Mouse (Mus musculus): Measurements from ENCODE around the gene Fam53b. TPM values are rescaled to one million over a fixed set of nuclear protein-coding genes. Genes with fewer than 3 reads are reported as not detected.

Fam53b gene
- polyA plus RNA-seq, 1 experiment = 22.1 TPM

DNA sequence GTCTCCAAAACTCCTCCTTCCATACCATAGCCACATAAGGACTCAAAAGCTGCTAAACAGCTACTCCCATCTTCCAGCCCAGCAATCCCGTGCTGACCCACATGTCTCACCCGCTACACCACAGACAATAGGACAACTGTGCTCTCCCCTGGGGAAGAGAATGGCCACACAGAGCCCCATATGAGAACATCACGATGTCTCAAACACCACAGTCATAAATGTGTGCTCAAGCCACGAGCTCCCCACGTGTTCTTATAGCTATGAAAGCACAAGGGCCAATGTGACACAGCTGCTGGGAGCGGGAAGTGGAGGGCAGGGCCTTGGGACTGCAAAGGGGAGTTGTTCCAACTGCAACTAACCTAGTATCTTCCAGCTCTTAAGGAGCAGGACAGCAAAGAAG, 20.2 kb downstream of the Fam53b start:
- no peak overlapping the region for H3K4me3 ChIP-seq (replicated peaks)
- TF ChIP-seq FLI1 (IDR thresholded peaks at IDR 0.05; ENCODE audit: low read length) (no peak), GATA1 (IDR thresholded peaks at IDR 0.05; ENCODE audit: borderline replicate concordance, low read length) (no peak)
- no peaks in the 10 kb centered on the region for H3K9me3 ChIP-seq
- peaks cover 88% of the 10 kb centered on the region for H3K36me3 ChIP-seq (replicated peaks; ENCODE audit: low read length)
- peaks cover 95% of the 10 kb centered on the region for H3K4me1 ChIP-seq
- H3K27me3 ChIP-seq (replicated peaks) = no peaks in the 10 kb centered on the region

DNA sequence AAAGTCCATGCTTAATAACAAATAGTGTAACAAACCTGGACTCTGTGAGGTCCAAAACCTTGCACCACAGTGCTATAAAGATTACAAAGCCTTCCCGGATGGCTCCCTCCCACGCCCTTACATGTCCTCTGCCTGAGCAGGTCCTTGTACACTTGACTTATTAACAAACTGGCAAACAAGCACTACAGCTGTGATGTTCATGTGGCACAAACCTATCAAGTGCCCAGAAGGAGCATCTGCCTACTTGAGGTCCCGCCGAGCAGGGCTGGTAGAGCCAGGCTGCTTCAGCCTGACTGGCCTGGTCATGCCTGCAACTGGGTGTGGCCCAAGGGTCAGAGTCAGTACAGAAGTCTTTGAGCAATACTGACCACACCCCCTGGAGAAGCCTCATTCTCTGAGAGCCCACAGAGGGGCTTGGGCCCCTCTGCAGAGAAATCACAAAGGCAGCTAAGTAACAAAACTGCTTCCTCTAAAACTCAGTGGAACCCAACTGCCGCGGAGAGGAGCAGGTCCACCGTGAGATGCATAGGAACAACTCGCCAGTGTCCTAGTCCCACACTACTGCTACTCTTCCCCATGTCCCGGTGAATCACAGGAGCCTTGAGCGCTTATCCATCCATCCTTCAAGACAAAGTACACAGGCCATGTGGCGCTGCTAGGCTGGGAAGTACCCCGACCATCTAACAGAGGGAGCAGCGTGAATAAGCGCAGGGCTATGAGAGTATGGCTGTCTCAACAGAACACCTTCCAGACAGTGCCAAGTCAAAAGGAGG, 23.1 kb downstream of the Fam53b start:
- peaks cover 99% of the 10 kb centered on the region for H3K4me1 ChIP-seq
- no peaks in the 10 kb centered on the region for H3K27me3 ChIP-seq (replicated peaks)
- H3K9me3 ChIP-seq = no peaks in the 10 kb centered on the region
- H3K4me3 ChIP-seq (replicated peaks) = peak overlapping the region; percentile 40
- H3K36me3 ChIP-seq (replicated peaks; ENCODE audit: low read length) = peaks cover 74% of the 10 kb centered on the region
- no peak for TF ChIP-seq FLI1 (IDR thresholded peaks at IDR 0.05; ENCODE audit: low read length)
- no peak for TF ChIP-seq GATA1 (IDR thresholded peaks at IDR 0.05; ENCODE audit: borderline replicate concordance, low read length)

DNA sequence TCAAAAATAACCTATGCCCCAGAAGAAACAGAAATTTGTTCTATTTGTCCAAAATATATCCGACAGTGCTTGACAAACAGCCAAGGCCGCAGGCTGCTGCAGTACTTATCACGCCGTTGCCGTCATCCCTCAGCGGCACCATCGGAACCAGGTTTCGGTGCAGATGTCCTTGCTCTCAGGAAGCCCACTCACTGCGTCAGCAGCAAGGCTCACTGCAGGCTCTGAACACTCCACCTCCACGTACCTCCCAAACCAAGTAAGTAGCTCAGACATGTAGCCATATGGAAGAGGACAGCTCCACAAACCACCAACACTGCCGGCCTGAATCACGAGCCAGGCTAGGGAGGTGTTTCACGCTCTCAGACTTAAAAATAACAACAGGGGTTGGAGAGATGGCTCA, 24.9 kb downstream of the Fam53b start:
- no peak for TF ChIP-seq GATA1 (IDR thresholded peaks at IDR 0.05; ENCODE audit: borderline replicate concordance, low read length)
- no peak for TF ChIP-seq FLI1 (IDR thresholded peaks at IDR 0.05; ENCODE audit: low read length)
- Histone ChIP-seq H3K4me3 (replicated peaks) (no peak overlapping the region), H3K27me3 (replicated peaks) (no peaks in the 10 kb centered on the region), H3K36me3 (replicated peaks; ENCODE audit: low read length) (peaks cover 72% of the 10 kb centered on the region), H3K9me3 (no peaks in the 10 kb centered on the region), H3K4me1 (peaks cover 97% of the 10 kb centered on the region)

DNA sequence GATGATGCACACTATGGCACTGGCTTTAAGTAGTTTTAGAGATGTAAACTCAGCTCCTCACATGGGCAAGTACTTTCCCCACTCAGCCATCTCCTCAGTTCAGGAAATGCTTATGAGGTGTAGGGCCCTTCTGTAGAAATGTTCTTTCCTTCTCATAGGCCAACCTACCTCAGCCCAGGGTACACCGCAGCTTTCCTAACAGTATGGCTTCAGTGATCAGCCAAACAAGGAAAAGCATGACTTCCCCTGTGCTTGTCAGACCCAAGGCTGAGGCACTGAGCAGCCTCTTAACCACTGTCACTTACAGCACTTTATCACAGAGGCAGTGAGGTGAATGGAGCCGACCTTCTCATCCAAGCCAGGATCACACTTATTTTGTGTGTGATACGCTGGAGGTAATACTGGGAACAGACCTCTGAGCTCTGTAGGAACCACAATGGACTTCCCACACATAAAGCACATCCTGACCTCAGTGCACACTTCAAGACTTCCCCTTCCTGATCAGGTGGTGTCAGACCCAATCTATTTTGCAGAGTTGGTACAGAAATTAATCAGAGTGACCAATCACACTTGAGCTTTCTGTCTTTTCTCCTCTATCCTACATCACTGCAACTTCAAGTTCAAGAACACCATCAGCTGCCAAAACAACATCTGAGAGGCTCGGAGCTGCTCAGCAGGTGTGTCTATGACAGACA, 26.0 kb downstream of the Fam53b start:
- Histone ChIP-seq H3K27me3 (replicated peaks) (no peaks in the 10 kb centered on the region), H3K4me3 (replicated peaks) (peak overlapping the region; percentile 24), H3K9me3 (no peaks in the 10 kb centered on the region), H3K36me3 (replicated peaks; ENCODE audit: low read length) (peaks cover 67% of the 10 kb centered on the region), H3K4me1 (peaks cover 92% of the 10 kb centered on the region)
- no peak for TF ChIP-seq GATA1 (IDR thresholded peaks at IDR 0.05; ENCODE audit: borderline replicate concordance, low read length)
- no peak for TF ChIP-seq FLI1 (IDR thresholded peaks at IDR 0.05; ENCODE audit: low read length)

DNA sequence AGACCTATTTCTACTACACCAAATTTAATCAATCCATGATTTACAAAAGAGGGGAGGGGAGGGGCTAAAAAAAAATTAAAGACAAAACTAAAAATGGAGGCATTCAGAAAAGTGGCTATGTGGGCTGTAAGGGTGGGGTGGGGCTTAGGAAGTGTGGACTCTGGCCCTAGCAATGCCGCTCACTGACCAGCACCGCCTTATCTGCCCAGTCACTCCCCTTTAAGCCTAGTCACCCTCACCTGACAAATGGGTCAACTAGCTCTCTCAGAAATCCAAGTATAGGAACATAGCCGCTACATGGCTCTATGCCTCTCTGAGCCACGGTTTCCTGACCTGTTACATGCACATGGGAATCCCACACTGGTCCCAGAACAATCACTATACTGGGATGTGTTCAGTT, 26.7 kb downstream of the Fam53b start:
- Histone ChIP-seq H3K36me3 (replicated peaks; ENCODE audit: low read length) (peaks cover 63% of the 10 kb centered on the region), H3K4me3 (replicated peaks) (peak overlapping the region; percentile 73), H3K4me1 (peaks cover 90% of the 10 kb centered on the region), H3K27me3 (replicated peaks) (no peaks in the 10 kb centered on the region), H3K9me3 (no peaks in the 10 kb centered on the region)
- no peak for TF ChIP-seq FLI1 (IDR thresholded peaks at IDR 0.05; ENCODE audit: low read length)
- no peak for TF ChIP-seq GATA1 (IDR thresholded peaks at IDR 0.05; ENCODE audit: borderline replicate concordance, low read length)

DNA sequence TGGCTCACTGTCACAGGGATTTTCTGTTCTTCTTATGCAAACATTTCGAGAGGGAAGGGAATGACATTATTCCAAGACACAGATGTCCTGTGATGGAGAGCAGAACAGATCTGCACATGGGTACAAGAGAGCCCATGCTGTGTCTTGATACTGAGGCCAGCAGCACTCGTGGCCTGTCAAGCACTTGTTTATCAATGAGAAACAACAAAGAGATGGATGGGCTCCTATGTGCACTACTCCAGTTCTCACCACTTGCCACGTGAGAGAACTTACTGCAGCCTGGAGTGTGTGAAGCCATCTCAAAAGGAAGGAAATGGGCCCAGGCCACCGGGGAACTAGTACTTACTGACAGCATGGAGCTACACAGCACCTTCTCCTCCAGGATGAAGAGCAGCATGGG, 27.2 kb downstream of the Fam53b start:
- no peak for TF ChIP-seq GATA1 (IDR thresholded peaks at IDR 0.05; ENCODE audit: borderline replicate concordance, low read length)
- no peak for TF ChIP-seq FLI1 (IDR thresholded peaks at IDR 0.05; ENCODE audit: low read length)
- peaks cover 90% of the 10 kb centered on the region for H3K4me1 ChIP-seq
- peaks cover 63% of the 10 kb centered on the region for H3K36me3 ChIP-seq (replicated peaks; ENCODE audit: low read length)
- H3K27me3 ChIP-seq (replicated peaks) = no peaks in the 10 kb centered on the region
- no peaks in the 10 kb centered on the region for H3K9me3 ChIP-seq
- peak overlapping the region; percentile 73 for H3K4me3 ChIP-seq (replicated peaks)

DNA sequence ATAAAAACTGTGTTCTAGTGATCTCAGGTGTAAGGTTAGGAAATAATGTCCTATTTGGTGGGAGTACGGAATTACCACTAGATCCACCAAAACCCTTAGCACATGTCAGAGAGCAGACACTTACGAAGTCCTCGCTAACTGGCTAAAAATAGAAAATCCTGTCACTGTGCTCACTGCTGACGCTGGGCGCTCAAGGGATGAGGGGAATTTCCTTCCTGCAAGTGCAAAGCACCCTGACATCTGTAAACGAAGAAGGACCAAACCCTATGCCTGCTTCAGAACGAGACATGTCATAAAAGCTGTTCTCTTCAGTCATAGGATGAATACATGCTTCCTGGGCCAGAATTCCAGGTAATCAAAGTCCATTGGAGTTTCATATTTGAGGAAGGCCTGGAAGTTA, 27.7 kb downstream of the Fam53b start:
- H3K36me3 ChIP-seq (replicated peaks; ENCODE audit: low read length) = peaks cover 64% of the 10 kb centered on the region
- no peaks in the 10 kb centered on the region for H3K27me3 ChIP-seq (replicated peaks)
- H3K9me3 ChIP-seq = no peaks in the 10 kb centered on the region
- H3K4me1 ChIP-seq = peaks cover 90% of the 10 kb centered on the region
- TF ChIP-seq FLI1 (IDR thresholded peaks at IDR 0.05; ENCODE audit: low read length) (no peak), GATA1 (IDR thresholded peaks at IDR 0.05; ENCODE audit: borderline replicate concordance, low read length) (no peak)
- no peak overlapping the region for H3K4me3 ChIP-seq (replicated peaks)

DNA sequence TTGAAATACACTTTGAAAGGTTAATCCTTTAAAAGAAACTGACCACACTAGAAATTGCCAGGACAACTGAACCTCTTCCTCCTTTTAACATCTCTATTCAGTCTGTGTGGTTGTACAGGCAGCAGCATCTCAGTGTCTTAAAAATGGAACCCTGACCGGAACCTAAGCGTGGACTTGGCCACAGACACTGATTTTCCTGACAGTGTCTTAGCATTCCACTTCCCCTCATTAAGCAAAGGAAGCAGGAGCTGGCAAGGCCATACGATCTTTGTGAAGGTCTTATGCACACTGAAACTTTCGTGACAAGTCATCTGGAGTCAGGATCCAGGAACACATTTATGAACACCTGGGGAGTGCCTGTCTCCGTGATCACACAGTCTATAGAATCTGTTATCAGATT, 29.6 kb downstream of the Fam53b start:
- peaks cover 67% of the 10 kb centered on the region for H3K36me3 ChIP-seq (replicated peaks; ENCODE audit: low read length)
- peaks cover 91% of the 10 kb centered on the region for H3K4me1 ChIP-seq
- no peaks in the 10 kb centered on the region for H3K27me3 ChIP-seq (replicated peaks)
- no peak overlapping the region for H3K4me3 ChIP-seq (replicated peaks)
- TF ChIP-seq GATA1 (IDR thresholded peaks at IDR 0.05; ENCODE audit: borderline replicate concordance, low read length) (no peak), FLI1 (IDR thresholded peaks at IDR 0.05; ENCODE audit: low read length) (no peak)
- no peaks in the 10 kb centered on the region for H3K9me3 ChIP-seq

DNA sequence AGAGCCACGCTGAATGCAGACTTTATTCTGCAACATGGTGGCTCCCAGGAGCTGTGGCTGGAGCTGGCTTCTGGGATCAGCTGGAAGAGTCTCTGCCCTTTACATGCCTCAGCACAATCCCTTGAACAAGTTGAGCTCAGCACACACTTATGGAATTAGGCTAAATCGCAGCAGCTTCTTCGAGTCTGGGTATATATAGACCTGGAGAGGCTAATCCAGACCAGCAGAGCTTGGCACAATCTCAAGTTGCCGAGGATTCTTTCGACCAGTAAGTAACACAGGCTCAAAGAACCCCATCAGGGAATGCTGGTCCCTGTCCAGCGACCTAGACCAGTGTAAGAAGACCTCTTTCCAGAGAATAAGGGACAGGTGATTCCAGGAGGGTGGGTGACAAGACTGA, 31.8 kb downstream of the Fam53b start:
- H3K9me3 ChIP-seq = no peaks in the 10 kb centered on the region
- H3K36me3 ChIP-seq (replicated peaks; ENCODE audit: low read length) = peaks cover 74% of the 10 kb centered on the region
- H3K27me3 ChIP-seq (replicated peaks) = no peaks in the 10 kb centered on the region
- H3K4me1 ChIP-seq = peaks cover 91% of the 10 kb centered on the region
- TF ChIP-seq FLI1 (IDR thresholded peaks at IDR 0.05; ENCODE audit: low read length) (no peak), GATA1 (IDR thresholded peaks at IDR 0.05; ENCODE audit: borderline replicate concordance, low read length) (no peak)
- no peak overlapping the region for H3K4me3 ChIP-seq (replicated peaks)

DNA sequence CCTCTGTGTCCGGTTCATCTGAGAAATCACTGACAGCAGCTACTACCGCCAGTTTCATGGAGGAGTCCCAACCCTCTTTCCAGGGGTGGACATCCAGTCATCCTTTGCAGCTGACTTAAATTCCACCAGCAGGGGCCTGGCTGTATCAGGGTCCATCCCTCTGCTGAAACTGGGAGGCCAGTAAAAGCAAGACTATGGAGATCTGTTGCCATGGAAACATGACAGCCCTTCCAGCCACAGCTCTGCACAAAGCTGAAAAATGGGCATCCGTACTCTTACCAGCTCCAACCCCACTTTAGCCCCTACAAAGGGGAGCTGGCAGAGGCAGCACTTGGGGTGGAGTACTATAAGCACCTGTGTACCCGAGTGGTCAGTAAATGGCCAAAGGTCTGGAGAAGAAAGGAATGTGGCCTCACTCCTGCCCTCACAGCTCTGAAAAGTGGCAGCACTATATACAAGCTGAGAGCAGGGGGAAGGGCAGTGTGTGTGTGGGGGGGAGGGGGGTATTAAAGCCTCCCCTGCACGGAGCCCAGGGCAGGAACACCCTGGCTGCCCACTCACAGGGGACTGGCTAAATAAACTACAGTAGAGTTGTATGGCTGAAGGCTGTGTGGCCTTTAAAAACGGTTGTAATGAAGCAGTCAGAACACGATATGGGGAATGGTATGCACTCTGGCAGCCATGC, 32.4 kb downstream of the Fam53b start:
- H3K4me3 ChIP-seq (replicated peaks) = no peak overlapping the region
- peaks cover 79% of the 10 kb centered on the region for H3K36me3 ChIP-seq (replicated peaks; ENCODE audit: low read length)
- no peaks in the 10 kb centered on the region for H3K27me3 ChIP-seq (replicated peaks)
- TF ChIP-seq GATA1 (IDR thresholded peaks at IDR 0.05; ENCODE audit: borderline replicate concordance, low read length) = no peak
- TF ChIP-seq FLI1 (IDR thresholded peaks at IDR 0.05; ENCODE audit: low read length) = no peak
- no peaks in the 10 kb centered on the region for H3K9me3 ChIP-seq
- H3K4me1 ChIP-seq = peaks cover 91% of the 10 kb centered on the region

Measured in megakaryocyte, embryonic 14.5 days (primary cell).